Mouse (Mus musculus) embryonic fibroblast, embryonic 13.5 days (primary cell): ENCODE measurements around the gene Cd93.

Experiments used
- CTCF ChIP-seq: IDR thresholded peaks from 2 replicates; pipeline ENCODE4 v1.5.1; 2011; ENCODE audit warnings: mild to moderate bottlenecking, control low read depth, low read length, moderate library complexity, borderline replicate concordance; ENCODE audit not compliant: insufficient read depth
- POLR2A ChIP-seq: IDR thresholded peaks from 2 replicates; pipeline ENCODE4 v1.6.1; 2011; ENCODE audit warnings: low read depth, mild to moderate bottlenecking, control low read depth, low read length, moderate library complexity

DNA sequence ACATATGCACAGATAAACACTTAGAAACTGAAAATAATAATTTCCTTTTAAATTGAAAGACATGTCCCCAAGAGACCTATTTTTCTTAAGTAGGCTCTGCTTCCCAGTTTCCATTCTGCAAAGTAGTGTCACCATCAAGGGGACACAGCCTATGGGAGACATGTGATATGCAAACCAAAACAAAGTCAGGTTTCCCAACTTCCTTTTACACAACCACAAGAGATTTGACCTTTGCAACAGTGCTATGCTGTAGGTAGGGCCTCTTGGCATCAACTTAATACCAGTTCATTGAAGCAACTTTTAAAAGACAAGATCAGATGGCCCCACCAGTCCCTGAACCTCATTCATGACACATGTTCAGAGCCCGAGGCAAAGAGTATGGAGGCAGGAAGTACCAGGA is 50.2 kb downstream of the Cd93 start:
- TF ChIP-seq CTCF: no peak
- TF ChIP-seq POLR2A: no peak
